Mouse (Mus musculus): ENCODE data around the gene Olfr1274-ps.

GRCm38 (mm10) chr2:90443811-90444210 is 45.3 kb downstream of the Olfr1274-ps start:
- TF ChIP-seq ZC3H11A (IDR thresholded peaks at IDR 0.05; ENCODE audit: low read depth, low read length) (no peak), CTCF (IDR thresholded peaks at IDR 0.05 in 2 of 3, conservative IDR thresholded peaks at IDR 0.05 in 1 of 3; ENCODE audit: control insufficient read depth in 1 of 3, insufficient read depth in 1 of 3, low read depth in 2 of 3, low read length in 3 of 3, poor library complexity in 1 of 3, severe bottlenecking in 1 of 3) (no peak), TBP (IDR thresholded peaks at IDR 0.05; ENCODE audit: low read depth, low read length) (no peak), EP300 (IDR thresholded peaks at IDR 0.05; ENCODE audit: low read depth in 1 of 2, low read length in 2 of 2) (no peak), POLR2A (IDR thresholded peaks at IDR 0.05; ENCODE audit: control insufficient read depth in 1 of 2, insufficient read depth in 1 of 2, low read depth in 1 of 2, low read length in 2 of 2, poor library complexity in 1 of 2) (no peak)
